Mouse (Mus musculus): ENCODE measurements around the gene Abi3.

Abi3 gene

DNA sequence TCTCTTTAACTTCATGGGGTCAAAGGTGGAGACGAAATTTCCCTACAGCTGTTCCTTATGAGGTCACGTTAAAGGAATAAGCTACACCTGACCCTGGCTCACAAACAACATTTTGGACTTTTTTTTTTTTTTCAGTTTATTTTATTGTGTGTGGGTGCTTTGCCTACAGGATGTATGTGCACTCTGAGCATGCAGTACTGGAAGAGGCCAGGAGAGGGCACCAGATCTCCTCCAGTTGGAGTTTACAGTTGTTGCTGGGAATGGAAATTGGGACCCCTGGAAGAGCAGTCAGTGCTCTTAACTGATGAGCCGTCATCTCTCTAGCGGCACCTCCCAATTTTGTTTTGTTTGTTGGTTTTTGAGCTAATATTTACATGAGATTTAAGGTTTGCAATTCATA lies 56.6 kb downstream of the Abi3 start:
- no peak for DNase-seq (ENCODE audit: low spot score in 2 of 2)

DNA sequence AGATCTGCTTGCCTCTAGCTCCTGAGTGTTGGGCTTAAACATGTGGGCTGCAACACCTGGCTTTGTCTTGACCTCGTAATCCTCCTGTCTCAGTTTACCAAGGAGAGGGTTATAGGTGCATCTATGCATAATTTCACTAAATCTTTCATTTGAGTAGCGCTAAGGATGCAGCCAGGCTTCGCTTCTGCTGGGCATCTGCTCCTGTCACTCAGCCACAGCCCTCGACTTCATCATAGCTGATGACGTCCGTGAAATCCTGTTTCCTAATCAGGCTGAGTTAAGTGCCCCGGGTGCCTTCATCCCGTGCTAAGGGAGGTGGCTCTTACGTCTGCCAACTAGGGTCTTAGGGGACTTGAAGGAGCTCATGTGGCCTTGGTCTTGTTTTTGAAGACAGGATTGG lies 58.3 kb downstream of the Abi3 start:
- no peak for DNase-seq (ENCODE audit: low spot score in 2 of 2)

DNA sequence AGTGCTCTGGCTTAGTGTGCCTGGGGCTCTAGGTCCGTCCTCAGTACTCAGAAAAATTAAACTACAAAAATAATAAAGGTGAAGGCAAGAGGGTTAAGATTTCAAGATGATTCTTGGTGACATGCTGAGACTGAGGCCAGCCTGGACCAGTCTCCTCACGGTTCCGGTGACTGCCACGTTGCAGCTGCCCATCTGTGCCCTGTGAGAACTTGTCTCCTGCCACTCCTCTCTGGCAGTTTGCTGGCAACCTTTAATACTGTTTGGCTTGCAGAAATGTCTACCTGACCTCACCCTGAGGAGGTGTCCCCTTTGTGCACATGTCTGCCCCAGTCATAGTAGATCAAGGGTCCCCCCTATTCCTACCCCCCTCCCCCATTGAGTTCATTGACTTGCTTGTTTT lies 58.8 kb downstream of the Abi3 start:
- DNase-seq (ENCODE audit: low spot score in 2 of 2) = no peak

DNA sequence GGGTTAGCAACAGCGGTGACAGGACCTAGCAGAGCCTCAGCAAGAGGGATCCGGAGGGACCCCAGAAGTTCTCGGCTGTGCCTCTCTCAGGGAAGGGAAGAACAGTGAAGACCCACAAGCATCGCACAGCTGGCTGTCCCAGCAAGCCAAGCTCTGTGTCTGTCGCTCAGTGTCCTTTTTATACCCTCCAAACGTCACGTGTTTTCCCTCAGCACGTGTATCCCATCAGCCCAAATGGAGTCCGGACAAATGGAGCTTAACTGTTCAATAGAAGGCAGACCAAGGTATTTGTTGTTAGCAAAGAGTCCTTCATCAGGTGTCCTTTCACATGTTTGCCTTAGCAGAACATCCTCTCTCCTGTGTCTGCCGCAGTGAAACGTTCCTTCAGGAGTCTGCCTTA lies 60.7 kb downstream of the Abi3 start:
- no peak for DNase-seq (ENCODE audit: low spot score in 2 of 2)

DNA sequence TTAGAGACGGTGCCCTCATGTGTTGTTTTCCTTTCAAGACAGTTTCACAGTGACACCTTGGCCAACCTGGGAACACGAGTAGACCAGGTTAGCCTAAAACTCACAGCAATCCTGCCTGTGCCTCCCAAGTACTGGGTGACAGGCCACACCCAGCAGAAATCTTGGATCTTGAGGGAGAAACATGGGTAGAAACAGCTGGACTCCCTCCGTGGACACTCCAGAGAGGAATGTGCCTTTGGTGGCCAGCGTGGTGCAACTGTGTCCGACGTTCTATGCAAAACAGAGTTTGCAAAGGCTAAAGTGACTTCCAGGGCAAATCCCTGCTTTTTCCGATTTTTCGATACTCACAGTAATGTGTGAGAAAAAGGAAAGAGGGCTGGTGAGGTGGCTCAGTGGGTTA lies 61.8 kb downstream of the Abi3 start:
- DNase-seq (ENCODE audit: low spot score in 2 of 2) = no peak
